ENCODE assay signal across 14 mouse cellular contexts in genomic region chr9:48531294-48531693, GRCm38 (mm10).
"Had no signal": no experiment of that assay in that cellular context is flagged by ENCODE, and none has a peak within 500 bp of the region (broad histone marks: within the 10 kb centered on the region; RNA-seq: fewer than 3 reads in every experiment).

No protein-coding gene starts in this region.

- ATAC-seq: liver, postnatal 0 days; lung, postnatal 0 days; midbrain, embryonic 16.5 days had no signal

- DNase-seq: liver, embryonic 13.5 days; liver, postnatal 0 days; lung, adult 2 months; lung, postnatal 14 days; lung, postnatal 36 days; midbrain, embryonic 14.5 days; retina, postnatal 1 day; right cerebral cortex, postnatal 14 days; right cerebral cortex, postnatal 4 days; spleen, adult 18-20 months; thymus, postnatal 14 days; thymus, postnatal 36 days had no signal
